Mouse (Mus musculus) myocyte (in vitro differentiated cells): ENCODE measurements around the gene Sncb. TPM values are rescaled to one million over a fixed set of nuclear protein-coding genes. Genes with fewer than 3 reads are reported as not detected.

Experiments
- H3K27me3 ChIP-seq: one replicate; pipeline ENCODE4 v1.6.1; 2011; ENCODE audit not compliant: control insufficient read depth, insufficient read depth, insufficient read length
- H3K36me3 ChIP-seq: one replicate; pipeline ENCODE4 v1.6.1; 2011; ENCODE audit not compliant: control insufficient read depth, insufficient read depth
- H3K4me2 ChIP-seq: one replicate; pipeline ENCODE4 v1.6.1; 2011; ENCODE audit warnings: low read depth, control low read depth
- H3K4me3 ChIP-seq: one replicate; pipeline ENCODE4 v1.5.1; 2011; ENCODE audit warnings: mild to moderate bottlenecking, control low read depth, moderate library complexity
- H3K79me2 ChIP-seq: one replicate; pipeline ENCODE4 v1.6.1; 2011; ENCODE audit not compliant: control insufficient read depth, insufficient read depth
- H3ac ChIP-seq: one replicate; pipeline ENCODE4 v1.6.1; 2011; ENCODE audit not compliant: control insufficient read depth, insufficient read length
- CEBPB ChIP-seq: IDR thresholded peaks from 2 replicates; pipeline ENCODE4 v1.6.1; 2011; ENCODE audit warnings: mild to moderate bottlenecking, moderate library complexity; ENCODE audit not compliant: poor library complexity, insufficient read depth, severe bottlenecking
- E2F4 ChIP-seq: IDR thresholded peaks from one replicate; pipeline ENCODE4 v1.6.1; 2011; ENCODE audit warnings: mild to moderate bottlenecking, control low read depth, moderate library complexity; ENCODE audit not compliant: insufficient read depth
- MAX ChIP-seq: IDR thresholded peaks from one replicate; pipeline ENCODE4 v1.6.1; 2011; ENCODE audit warnings: low read depth, mild to moderate bottlenecking, control low read depth
- MYOD1 ChIP-seq, 3 experiments: IDR thresholded peaks; one replicate each; pipeline ENCODE4 v1.6.1; 2011; ENCODE audit warnings: control low read depth in 2 of 3, low read depth in 2 of 3, mild to moderate bottlenecking in 2 of 3, moderate library complexity in 1 of 3; ENCODE audit not compliant: insufficient read length in 2 of 3, control insufficient read depth in 1 of 3
- MYOG ChIP-seq, 3 experiments: IDR thresholded peaks; one replicate each; pipeline ENCODE4 v1.6.1; 2011; ENCODE audit warnings: control low read depth in 2 of 3, low read depth in 2 of 3, mild to moderate bottlenecking in 2 of 3; ENCODE audit not compliant: insufficient read length in 2 of 3, control insufficient read depth in 1 of 3, insufficient read depth in 1 of 3
- POLR2A ChIP-seq: IDR thresholded peaks from one replicate; pipeline ENCODE4 v1.6.1; 2011; ENCODE audit warnings: low read depth, mild to moderate bottlenecking, control low read depth, moderate library complexity; ENCODE audit not compliant: insufficient read length
- POLR2AphosphoS2 ChIP-seq: IDR thresholded peaks from one replicate; pipeline ENCODE4 v1.6.1; 2011; ENCODE audit warnings: low read depth, control low read depth; ENCODE audit not compliant: insufficient read length
- REST ChIP-seq: IDR thresholded peaks from one replicate; pipeline ENCODE4 v1.6.1; 2011; ENCODE audit warnings: mild to moderate bottlenecking, control low read depth, moderate library complexity; ENCODE audit not compliant: insufficient read depth, insufficient read length
- SRF ChIP-seq: IDR thresholded peaks from one replicate; pipeline ENCODE4 v1.6.1; 2011; ENCODE audit warnings: low read depth; ENCODE audit not compliant: control insufficient read depth, insufficient read length
- TCF12 ChIP-seq: IDR thresholded peaks from one replicate; pipeline ENCODE4 v1.6.1; 2011; ENCODE audit warnings: mild to moderate bottlenecking, control low read depth; ENCODE audit not compliant: poor library complexity, insufficient read depth, severe bottlenecking
- TCF3 ChIP-seq: IDR thresholded peaks from one replicate; pipeline ENCODE4 v1.6.1; 2011; ENCODE audit warnings: low read depth, control low read depth; ENCODE audit not compliant: insufficient read length
- USF1 ChIP-seq: IDR thresholded peaks from one replicate; pipeline ENCODE4 v1.6.1; 2011; ENCODE audit warnings: low read depth, mild to moderate bottlenecking, control low read depth, moderate library complexity
- polyA plus RNA-seq: library from polyadenylated mRNA; unstranded; fragments of >200 nt; fragmentation: generic; extraction: Trizol; gene quantifications from one replicate; pipeline ENCODE4 v1.2.1, GENCODE M21; 2012; ENCODE audit warnings: missing spikeins

The Sncb gene
- polyA plus RNA-seq, 1 experiment: not detected

- no peaks in the 10 kb centered on the region for H3K36me3 ChIP-seq
- peaks cover 74% of the 10 kb centered on the region for H3K27me3 ChIP-seq
- no peak for TF ChIP-seq CEBPB
- TF ChIP-seq POLR2AphosphoS2: no peak
- no peak for TF ChIP-seq E2F4
- TF ChIP-seq TCF12: no peak
- TF ChIP-seq SRF: no peak
- TF ChIP-seq USF1: no peak
- no peak for TF ChIP-seq MYOD1 (IDR thresholded peaks at IDR 0.05; ENCODE audit: control insufficient read depth in 1 of 3, insufficient read length in 2 of 3, low read depth in 2 of 3)
- TF ChIP-seq MYOG (IDR thresholded peaks at IDR 0.05; ENCODE audit: control insufficient read depth in 1 of 3, insufficient read depth in 1 of 3, insufficient read length in 2 of 3, low read depth in 2 of 3): no peak
- TF ChIP-seq TCF3: no peak
- no peak for TF ChIP-seq MAX
- TF ChIP-seq POLR2A: no peak
- TF ChIP-seq REST: no peak
- H3K4me3 ChIP-seq: no peak overlapping the region
- H3ac ChIP-seq: no peak overlapping the region
- no peaks in the 10 kb centered on the region for H3K79me2 ChIP-seq
- H3K4me2 ChIP-seq: no peak overlapping the region
Measured at GRCm38 (mm10) chr13:54737488-54738212, 28.7 kb downstream of the Sncb start.

GRCm38 (mm10) chr13:54736931-54737330 is 29.5 kb downstream of the Sncb start:
- Histone ChIP-seq H3K4me2 (no peak overlapping the region), H3K4me3 (no peak overlapping the region), H3K36me3 (no peaks in the 10 kb centered on the region), H3K79me2 (no peaks in the 10 kb centered on the region), H3K27me3 (peaks cover 76% of the 10 kb centered on the region), H3ac (no peak overlapping the region)
- TF ChIP-seq MYOD1 (IDR thresholded peaks at IDR 0.05; ENCODE audit: control insufficient read depth in 1 of 3, insufficient read length in 2 of 3, low read depth in 2 of 3): no peak
- no peak for TF ChIP-seq TCF3
- TF ChIP-seq MAX: no peak
- TF ChIP-seq POLR2A: no peak
- TF ChIP-seq CEBPB: no peak
- TF ChIP-seq USF1: no peak
- no peak for TF ChIP-seq TCF12
- TF ChIP-seq E2F4: no peak
- no peak for TF ChIP-seq MYOG (IDR thresholded peaks at IDR 0.05; ENCODE audit: control insufficient read depth in 1 of 3, insufficient read depth in 1 of 3, insufficient read length in 2 of 3, low read depth in 2 of 3)

GRCm38 (mm10) chr13:54726131-54726530 is 40.3 kb downstream of the Sncb start:
- no peaks in the 10 kb centered on the region for H3K79me2 ChIP-seq
- H3ac ChIP-seq: no peak overlapping the region

GRCm38 (mm10) chr13:54723143-54723542 is 43.3 kb downstream of the Sncb start:
- no peak overlapping the region for H3K4me2 ChIP-seq
- no peaks in the 10 kb centered on the region for H3K36me3 ChIP-seq
- peaks cover 41% of the 10 kb centered on the region for H3K27me3 ChIP-seq
- TF ChIP-seq TCF12 (no peak), POLR2A (no peak), MYOG (IDR thresholded peaks at IDR 0.05; ENCODE audit: control insufficient read depth in 1 of 3, insufficient read depth in 1 of 3, insufficient read length in 2 of 3, low read depth in 2 of 3) (no peak), CEBPB (no peak), MYOD1 (IDR thresholded peaks at IDR 0.05; ENCODE audit: control insufficient read depth in 1 of 3, insufficient read length in 2 of 3, low read depth in 2 of 3) (no peak), MAX (no peak), TCF3 (no peak)
- no peak overlapping the region for H3K4me3 ChIP-seq
- H3K79me2 ChIP-seq: no peaks in the 10 kb centered on the region
- H3ac ChIP-seq: no peak overlapping the region

More at GRCm38 (mm10) chr13:54726131-54726530, 40.3 kb downstream of the Sncb start:
- H3K4me3 ChIP-seq: no peak overlapping the region
- no peak overlapping the region for H3K4me2 ChIP-seq
- TF ChIP-seq SRF (no peak), MAX (no peak), E2F4 (no peak), POLR2A (no peak), MYOD1 (IDR thresholded peaks at IDR 0.05; ENCODE audit: control insufficient read depth in 1 of 3, insufficient read length in 2 of 3, low read depth in 2 of 3) (no peak), MYOG (IDR thresholded peaks at IDR 0.05; ENCODE audit: control insufficient read depth in 1 of 3, insufficient read depth in 1 of 3, insufficient read length in 2 of 3, low read depth in 2 of 3) (no peak), CEBPB (no peak), POLR2AphosphoS2 (no peak), TCF12 (no peak), REST (no peak), USF1 (no peak), TCF3 (no peak)
- H3K36me3 ChIP-seq: no peaks in the 10 kb centered on the region
- peaks cover 24% of the 10 kb centered on the region for H3K27me3 ChIP-seq

- no peaks in the 10 kb centered on the region for H3K79me2 ChIP-seq
- no peak overlapping the region for H3K4me2 ChIP-seq
- no peak for TF ChIP-seq E2F4
- no peak for TF ChIP-seq REST
- TF ChIP-seq CEBPB: no peak
- no peak for TF ChIP-seq USF1
- TF ChIP-seq POLR2A: no peak
- TF ChIP-seq POLR2AphosphoS2: no peak
- no peak for TF ChIP-seq TCF3
- TF ChIP-seq SRF: no peak
- no peak for TF ChIP-seq TCF12
- no peak for TF ChIP-seq MAX
- TF ChIP-seq MYOD1 (IDR thresholded peaks at IDR 0.05; ENCODE audit: control insufficient read depth in 1 of 3, insufficient read length in 2 of 3, low read depth in 2 of 3): no peak
- TF ChIP-seq MYOG (IDR thresholded peaks at IDR 0.05; ENCODE audit: control insufficient read depth in 1 of 3, insufficient read depth in 1 of 3, insufficient read length in 2 of 3, low read depth in 2 of 3): no peak
- H3K4me3 ChIP-seq: no peak overlapping the region
- peaks cover 43% of the 10 kb centered on the region for H3K27me3 ChIP-seq
- H3ac ChIP-seq: no peak overlapping the region
- no peaks in the 10 kb centered on the region for H3K36me3 ChIP-seq
Measured at GRCm38 (mm10) chr13:54716916-54717315, 49.5 kb downstream of the Sncb start.
